Mouse (Mus musculus) midbrain, embryonic 15.5 days (tissue): ENCODE data around the gene Nat9. TPM values are rescaled to one million over a fixed set of nuclear protein-coding genes. Genes with fewer than 3 reads are reported as not detected.

Experiments used
- polyA plus RNA-seq: library from polyadenylated mRNA; unstranded; fragments of >200 nt; fragmentation: Nextera tagmentation; extraction: Ambion mirVana; gene quantifications from 2 replicates; pipeline ENCODE4 v1.2.1, GENCODE M21; 2015

Nat9 gene
- polyA plus RNA-seq, 1 experiment from 2014 or later: 25.5 TPM

Other genes with a start within 250 kb of the Nat9 start
- gene Cd300c, start 218.7 kb downstream of the Nat9 start, polyA plus RNA-seq: not detected in 2 replicates
- 0.06 and 0.15 TPM in 2 replicates for gene Cd300ld, start 197.9 kb downstream of the Nat9 start, polyA plus RNA-seq
- gene Cd300c2, start 186.0 kb downstream of the Nat9 start, polyA plus RNA-seq: 1.2 and 1.3 TPM in 2 replicates
- gene Cd300ld2, start 171.7 kb downstream of the Nat9 start, polyA plus RNA-seq: 0.36 TPM in 1 of 2 replicates, not detected in the other
- gene Cd300ld4, start 160.8 kb downstream of the Nat9 start, polyA plus RNA-seq: not detected in 2 replicates
- gene Cd300ld5, start 150.1 kb downstream of the Nat9 start, polyA plus RNA-seq: not detected in 2 replicates
- not detected in 2 replicates for gene Cd300ld3, start 139.4 kb downstream of the Nat9 start, polyA plus RNA-seq
- gene Cd300e, start 125.7 kb downstream of the Nat9 start, polyA plus RNA-seq: not detected in 2 replicates
- gene Rab37, start 96.4 kb downstream of the Nat9 start, polyA plus RNA-seq: 0.49 and 1.1 TPM in 2 replicates
- gene Cd300lf, start 53.9 kb downstream of the Nat9 start, polyA plus RNA-seq: 0.20 and 0.27 TPM in 2 replicates
- gene Slc9a3r1, start 24.5 kb downstream of the Nat9 start, polyA plus RNA-seq: 46.4 and 54.6 TPM in 2 replicates
- gene Tmem104, start 372 bp downstream of the Nat9 start, polyA plus RNA-seq: 12.6 and 15.3 TPM in 2 replicates
- 0.21 and 0.26 TPM in 2 replicates for gene Grin2c, start 79.4 kb upstream of the Nat9 start, polyA plus RNA-seq
- gene Fdxr, start 89.2 kb upstream of the Nat9 start, polyA plus RNA-seq: 21.5 and 22.1 TPM in 2 replicates
- gene Fads6, start 109.8 kb upstream of the Nat9 start, polyA plus RNA-seq: 0.96 and 1.0 TPM in 2 replicates
- gene Otop2, start 119.3 kb upstream of the Nat9 start, polyA plus RNA-seq: 0.17 TPM in 1 of 2 replicates, not detected in the other
- 0.09 and 0.18 TPM in 2 replicates for gene Ush1g, start 134.2 kb upstream of the Nat9 start, polyA plus RNA-seq
- gene Otop3, start 146.9 kb upstream of the Nat9 start, polyA plus RNA-seq: 0.75 and 0.90 TPM in 2 replicates
- 67.0 and 67.2 TPM in 2 replicates for gene Hid1, start 179.9 kb upstream of the Nat9 start, polyA plus RNA-seq
- 26.9 and 27.3 TPM in 2 replicates for gene Cdr2l, start 194.1 kb upstream of the Nat9 start, polyA plus RNA-seq
- gene Mrpl58, start 215.9 kb upstream of the Nat9 start, polyA plus RNA-seq: 182 and 191 TPM in 2 replicates
- 782 and 789 TPM in 2 replicates for gene Atp5h, start 232.1 kb upstream of the Nat9 start, polyA plus RNA-seq
- 32.3 and 34.8 TPM in 2 replicates for gene Kctd2, start 232.3 kb upstream of the Nat9 start, polyA plus RNA-seq